Mouse (Mus musculus) CH12.LX (cell line): ENCODE measurements around the gene Vsig2.

Experiments
- HCFC1 ChIP-seq: IDR thresholded peaks from 2 replicates; pipeline ENCODE4 v1.6.1; 2012; ENCODE audit warnings: low read depth, mild to moderate bottlenecking, inconsistent platforms, low read length, improper control_type of control experiment
- POLR2A ChIP-seq: IDR thresholded peaks from 2 replicates; pipeline ENCODE4 v1.6.1; 2011; ENCODE audit warnings: low read depth, mild to moderate bottlenecking, improper control_type of control experiment, low read length

DNA sequence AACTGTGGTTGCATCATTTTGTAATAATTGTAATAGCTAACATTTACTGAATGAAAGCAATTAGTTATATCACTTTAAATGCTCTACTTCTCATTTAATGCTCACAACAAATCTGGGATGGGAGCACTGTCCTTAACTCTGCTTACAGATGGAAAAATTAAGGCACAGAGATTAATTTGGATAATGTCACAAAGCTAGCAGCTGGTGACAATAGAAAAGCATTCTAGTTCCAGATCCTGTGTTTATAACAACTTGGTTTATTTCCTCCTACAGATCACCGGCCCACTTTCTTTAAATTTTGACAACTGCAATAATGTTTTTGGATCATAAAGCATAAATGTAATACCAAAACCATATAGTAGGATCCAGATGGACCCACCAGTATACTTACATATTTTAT lies 33.0 kb upstream of the Vsig2 start:
- TF ChIP-seq POLR2A (no peak), HCFC1 (no peak)
